Comparison of ENCODE assay signal across 39 mouse cellular contexts in genomic region chr17:27658767-27659166, GRCm38 (mm10). TPM values are rescaled to one million over a fixed set of nuclear protein-coding genes. Genes with fewer than 3 reads are reported as not detected.
"Had no signal": no experiment of that assay in that cellular context is flagged by ENCODE, and none has a peak within 500 bp of the region (broad histone marks: within the 10 kb centered on the region; RNA-seq: fewer than 3 reads in every experiment).

No protein-coding gene starts in this region.

- H3K4me2 ChIP-seq: heart, embryonic 11.5 days; heart, embryonic 13.5 days; heart, embryonic 15.5 days; hindbrain, embryonic 13.5 days; hindbrain, embryonic 15.5 days; kidney, embryonic 15.5 days; limb, embryonic 13.5 days; limb, embryonic 15.5 days; liver, embryonic 12.5 days had no signal

- H3K4me3 ChIP-seq: heart, adult 2 months; heart, embryonic 13.5 days; heart, embryonic 15.5 days; hindbrain, embryonic 13.5 days; hindbrain, embryonic 15.5 days; kidney, embryonic 15.5 days; layer of hippocampus, adult 2 months; limb, embryonic 13.5 days; limb, embryonic 15.5 days; liver, embryonic 12.5 days had no signal

- H3K36me3 ChIP-seq: heart, embryonic 13.5 days; heart, embryonic 15.5 days; hindbrain, embryonic 13.5 days; hindbrain, embryonic 15.5 days; kidney, embryonic 15.5 days; limb, embryonic 13.5 days; limb, embryonic 15.5 days; liver, embryonic 12.5 days had no signal

- H3K9ac ChIP-seq: heart, embryonic 13.5 days; heart, embryonic 15.5 days; hindbrain, embryonic 13.5 days; hindbrain, embryonic 15.5 days; kidney, embryonic 15.5 days; limb, embryonic 13.5 days; limb, embryonic 15.5 days; liver, embryonic 12.5 days; liver, embryonic 14.5 days had no signal

- DNase-seq: gastrocnemius, postnatal 14 days; gastrocnemius, postnatal 36 days; heart, adult 11 months; heart, adult 2 months; heart, postnatal 14 days; heart, postnatal 36 days; kidney, adult 11 months; kidney, adult 2 months; kidney, adult 9 months; kidney, postnatal 14 days; kidney, postnatal 4 days; layer of hippocampus, adult 9-11 months; layer of hippocampus, postnatal 36 days; left cerebral cortex, postnatal 4 days had no signal

- H3K27ac ChIP-seq: heart, adult 2 months; heart, embryonic 13.5 days; heart, embryonic 15.5 days; hindbrain, embryonic 13.5 days; hindbrain, embryonic 15.5 days; hindbrain, postnatal 0 days; kidney, embryonic 15.5 days; kidney, postnatal 0 days; layer of hippocampus, adult 2 months; limb, embryonic 13.5 days; limb, embryonic 15.5 days; liver, embryonic 12.5 days; liver, embryonic 14.5 days had no signal

- H3K9me3 ChIP-seq: heart, embryonic 13.5 days; heart, embryonic 15.5 days; hindbrain, embryonic 13.5 days; hindbrain, embryonic 15.5 days; kidney, embryonic 15.5 days; limb, embryonic 13.5 days; limb, embryonic 15.5 days; liver, embryonic 12.5 days had no signal

- H3K27me3 ChIP-seq: hindbrain, embryonic 15.5 days had no signal

RNA-seq across cellular contexts. Expression of gene Pacsin1, which starts 3.5 kb away (rescaled TPM):
- total RNA-seq: hematopoietic stem cell, adult 5-6 weeks; liver, adult 2 months had no signal

RNA-seq across cellular contexts. Expression of gene RPS10-NUDT3, which starts 23.7 kb away (rescaled TPM):
- total RNA-seq: gastrocnemius, postnatal 14 days; gastrocnemius, postnatal 36 days; heart, adult 2 months; heart, postnatal 14 days; heart, postnatal 36 days; hematopoietic stem cell, adult 5-6 weeks; hindbrain, postnatal 0 days; layer of hippocampus, adult 2 months; layer of hippocampus, postnatal 14 days; layer of hippocampus, postnatal 36 days; left cerebral cortex, adult 18-20 months; left cerebral cortex, postnatal 10 days; left cerebral cortex, postnatal 4 days; liver, adult 2 months had no signal
- polyA plus RNA-seq: gonadal fat pad, adult 2 months; heart, adult 2 months; heart, embryonic 11.5 days; heart, embryonic 13.5 days; heart, embryonic 15.5 days; heart, postnatal 0 days; hindbrain, embryonic 11.5 days; hindbrain, embryonic 13.5 days; hindbrain, embryonic 15.5 days; hindbrain, postnatal 0 days; intestine, embryonic 14.5 days; intestine, embryonic 16.5 days; kidney, adult 2 months; kidney, embryonic 15.5 days; kidney, postnatal 0 days; limb, embryonic 11.5 days; limb, embryonic 13.5 days; limb, embryonic 15.5 days; liver, adult 2 months; liver, embryonic 12.5 days; liver, embryonic 14.5 days; liver, embryonic 16.5 days had no signal
